Mouse (Mus musculus): Measurements from ENCODE around the gene Ifi27.

DNA sequence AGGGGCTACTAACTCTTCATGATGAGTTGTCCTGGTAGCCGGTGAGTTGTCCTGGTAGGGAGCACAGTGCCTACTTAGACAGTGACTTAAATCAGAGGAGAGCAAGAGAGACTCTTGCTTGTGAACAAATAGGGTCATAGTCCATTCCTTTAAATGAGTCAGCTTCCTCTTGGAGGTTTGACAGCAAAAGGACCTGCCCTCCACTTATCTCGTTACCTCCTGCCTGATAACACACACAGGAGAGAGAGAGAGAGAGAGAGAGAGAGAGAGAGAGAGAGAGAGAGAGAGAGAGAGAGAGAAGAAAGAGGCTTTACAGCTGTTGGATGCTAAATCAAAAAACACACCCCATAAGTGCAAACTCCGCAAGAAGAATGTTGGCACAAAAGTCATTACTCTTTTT lies 23.1 kb downstream of the Ifi27 start, which contains the start of gene Ifi27l2b:
- TF ChIP-seq CTCF (IDR thresholded peaks at IDR 0.05; ENCODE audit: low read depth, low read length): no peak
- TF ChIP-seq GATA2 (IDR thresholded peaks at IDR 0.05; ENCODE audit: borderline replicate concordance, low read depth, low read length): no peak
- TF ChIP-seq POLR2AphosphoS5 (IDR thresholded peaks at IDR 0.05; ENCODE audit: insufficient replicate concordance, low read depth, low read length): no peak

Measured in G1E (cell line).